Mouse (Mus musculus): ENCODE data around the gene Uts2b.

The Uts2b gene

GRCm38 (mm10) chr16:27370191-27370590 lies at the start of gene Uts2b:
Gene Uts2b (minus strand): TSS chr16:27370239.
- no peak for DNase-seq (ENCODE audit: low spot score in 2 of 2)

- DNase-seq (ENCODE audit: low spot score in 2 of 2), result no peak
These were observed 47.6 kb upstream of the Uts2b start for GRCm38 (mm10) chr16:27417632-27418031.

- no peak for DNase-seq (ENCODE audit: low spot score in 2 of 2)
These were observed 47.0 kb upstream of the Uts2b start for GRCm38 (mm10) chr16:27416937-27417584.

GRCm38 (mm10) chr16:27404107-27404506 lies 34.1 kb upstream of the Uts2b start:
- no peak for DNase-seq (ENCODE audit: low spot score in 2 of 2)

GRCm38 (mm10) chr16:27401579-27401978 lies 31.5 kb upstream of the Uts2b start:
- no peak for DNase-seq (ENCODE audit: low spot score in 2 of 2)

GRCm38 (mm10) chr16:27399719-27400253 lies 29.7 kb upstream of the Uts2b start:
- no peak for DNase-seq (ENCODE audit: low spot score in 2 of 2)

DNA sequence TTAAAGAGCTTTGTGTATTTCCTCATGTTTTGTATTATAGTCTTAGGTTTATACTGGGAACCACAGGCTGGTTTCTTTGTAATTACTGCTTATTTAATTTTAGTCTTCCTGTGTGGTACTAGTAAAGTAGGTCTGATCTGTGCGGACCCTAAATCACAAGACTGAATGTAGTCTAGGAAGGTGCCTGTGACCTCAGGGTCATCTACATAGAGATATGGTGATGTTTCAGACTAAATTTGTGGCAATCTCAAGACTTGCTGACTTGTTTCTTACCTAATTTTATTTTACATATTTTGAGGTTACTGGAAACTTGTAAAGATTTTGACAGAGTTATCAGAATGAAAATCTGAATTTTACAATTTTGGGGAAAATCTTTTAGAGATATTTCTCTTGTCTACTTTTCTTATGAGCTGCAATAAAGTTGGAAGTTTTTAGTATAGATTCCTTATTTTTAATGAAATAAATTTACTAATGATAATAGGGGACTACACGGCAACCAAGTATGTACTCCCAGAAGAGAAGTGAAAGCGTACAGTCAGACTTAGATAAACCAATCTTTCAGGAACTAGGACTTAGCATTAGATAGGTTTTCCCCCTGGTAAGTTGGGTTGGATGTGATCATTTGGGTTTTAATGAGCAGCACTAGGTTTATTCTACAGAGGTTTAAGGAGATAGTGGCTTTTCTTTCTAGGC lies 29.1 kb upstream of the Uts2b start:
- no peak for DNase-seq (ENCODE audit: low spot score in 2 of 2)

- no peak for DNase-seq (ENCODE audit: low spot score in 2 of 2)
These were observed 26.9 kb upstream of the Uts2b start for GRCm38 (mm10) chr16:27396951-27397350.

DNA sequence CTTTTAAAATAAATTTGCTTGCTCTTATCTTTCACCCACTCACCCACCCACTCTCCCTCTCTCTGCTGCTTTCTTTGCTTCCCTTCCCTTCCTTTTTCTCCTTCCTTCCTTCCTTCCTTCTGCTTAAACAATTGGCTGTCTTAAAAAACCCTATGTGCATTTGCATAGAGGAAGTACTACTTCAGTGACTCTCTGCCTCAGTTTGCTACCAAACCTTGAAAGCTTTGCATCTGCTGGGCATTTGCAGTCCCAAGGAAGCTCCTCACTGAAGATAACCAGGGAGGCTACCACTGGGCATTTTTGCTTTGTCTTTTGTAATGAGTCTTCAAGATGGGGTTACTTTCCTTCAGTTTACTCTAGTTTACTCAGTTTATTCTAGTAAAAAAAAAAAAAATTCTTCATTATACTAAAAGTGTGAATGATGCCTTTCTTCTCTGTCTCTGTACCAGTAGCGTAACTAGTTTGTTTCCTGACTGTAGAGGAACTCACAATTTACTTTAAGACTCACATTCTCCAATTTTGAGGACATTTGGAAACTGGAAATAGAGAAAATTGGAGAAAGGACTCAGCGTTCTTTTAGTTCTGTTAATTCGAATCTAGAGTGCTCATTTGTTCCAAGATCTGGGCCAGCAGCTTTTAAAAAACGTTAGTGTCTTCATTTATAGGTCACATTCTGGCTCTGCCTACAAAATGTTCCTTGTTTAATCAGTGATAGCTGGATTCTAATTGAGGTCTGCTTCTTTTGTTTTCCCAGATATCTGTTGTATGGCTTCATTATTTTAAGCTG lies 25.4 kb upstream of the Uts2b start:
- no peak for DNase-seq (ENCODE audit: low spot score in 2 of 2)

DNA sequence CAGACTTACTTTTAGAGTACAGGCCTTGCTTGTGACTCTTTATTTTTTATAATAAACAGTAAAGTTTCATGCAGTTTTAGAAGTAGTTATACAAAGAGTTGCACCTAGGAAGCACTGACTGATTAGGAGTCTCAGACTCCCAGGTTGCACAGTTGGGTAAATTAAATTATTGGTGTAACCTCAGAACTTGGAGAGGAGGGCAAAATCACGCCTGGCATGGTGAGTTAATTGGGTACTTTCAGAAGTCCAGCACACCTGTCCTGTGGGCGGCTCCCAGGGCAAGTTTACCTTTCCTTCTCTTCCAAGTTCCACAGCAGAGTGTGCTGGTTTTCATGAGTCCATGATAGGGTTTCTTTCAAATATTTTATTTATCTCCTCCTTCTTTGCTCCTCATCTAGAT lies 21.8 kb upstream of the Uts2b start:
- no peak for DNase-seq (ENCODE audit: low spot score in 2 of 2)

DNA sequence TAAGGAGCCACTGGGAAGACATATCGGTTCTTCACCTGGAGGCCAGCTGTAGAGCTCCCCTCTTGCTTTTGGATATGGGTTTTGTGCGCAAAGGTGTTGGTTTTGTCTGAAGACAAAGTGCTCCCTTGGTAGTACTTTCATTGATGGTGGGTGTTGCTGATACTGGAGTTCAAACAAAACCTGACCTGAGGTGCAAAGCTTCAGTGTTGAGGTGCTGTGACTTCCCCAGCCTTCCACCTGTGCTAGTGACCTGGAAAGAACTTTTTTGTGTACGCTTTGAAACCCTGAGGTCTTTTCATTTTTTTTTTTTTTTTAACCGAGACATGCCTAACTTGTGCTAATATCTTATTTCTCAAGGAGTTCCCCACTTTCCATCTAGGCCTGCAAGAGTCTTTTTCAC lies 20.3 kb upstream of the Uts2b start:
- DNase-seq (ENCODE audit: low spot score in 2 of 2), result no peak

DNA sequence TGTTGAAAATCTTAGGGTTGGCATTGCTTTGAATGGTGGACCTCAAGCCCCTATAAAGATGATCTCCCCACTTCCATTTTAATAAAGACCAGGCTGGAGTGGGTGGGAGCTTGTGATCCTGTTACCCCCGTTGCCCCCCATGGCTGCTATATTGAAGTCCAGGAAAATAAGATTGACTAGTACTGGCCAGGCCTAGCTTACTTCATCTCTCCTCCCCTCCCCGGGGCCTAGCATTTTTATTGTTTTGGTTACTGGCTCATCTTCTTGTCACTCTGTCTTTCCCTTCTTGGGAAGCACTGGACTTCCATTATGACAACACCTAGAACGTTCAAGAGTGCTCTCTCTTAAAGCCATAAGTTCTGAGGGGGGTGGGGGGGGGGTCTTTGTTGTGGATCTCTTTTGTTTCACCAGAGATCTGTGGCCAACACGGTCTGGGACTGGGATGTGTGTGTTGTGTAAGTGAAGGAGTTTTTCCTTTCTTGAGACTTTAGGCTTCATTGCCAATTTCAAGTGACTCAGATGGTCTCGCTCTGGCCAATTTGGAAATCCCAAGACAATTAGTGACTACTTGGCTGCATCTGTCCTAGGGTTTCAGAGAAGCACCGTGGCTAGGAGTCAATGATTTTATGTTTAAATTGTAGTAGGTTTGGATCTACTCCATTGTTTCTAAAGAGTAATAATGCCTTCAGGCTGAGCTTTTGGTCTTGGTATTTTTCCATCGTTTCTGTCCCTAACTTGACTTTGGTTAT lies 19.7 kb upstream of the Uts2b start:
- no peak for DNase-seq (ENCODE audit: low spot score in 2 of 2)

GRCm38 (mm10) chr16:27388761-27389451 lies 18.9 kb upstream of the Uts2b start, which contains the start of gene Ccdc50:
Gene Ccdc50 (plus strand): TSS chr16:27388869.
- DNase-seq (ENCODE audit: low spot score in 2 of 2), result peak; percentile 26 to 53

DNA sequence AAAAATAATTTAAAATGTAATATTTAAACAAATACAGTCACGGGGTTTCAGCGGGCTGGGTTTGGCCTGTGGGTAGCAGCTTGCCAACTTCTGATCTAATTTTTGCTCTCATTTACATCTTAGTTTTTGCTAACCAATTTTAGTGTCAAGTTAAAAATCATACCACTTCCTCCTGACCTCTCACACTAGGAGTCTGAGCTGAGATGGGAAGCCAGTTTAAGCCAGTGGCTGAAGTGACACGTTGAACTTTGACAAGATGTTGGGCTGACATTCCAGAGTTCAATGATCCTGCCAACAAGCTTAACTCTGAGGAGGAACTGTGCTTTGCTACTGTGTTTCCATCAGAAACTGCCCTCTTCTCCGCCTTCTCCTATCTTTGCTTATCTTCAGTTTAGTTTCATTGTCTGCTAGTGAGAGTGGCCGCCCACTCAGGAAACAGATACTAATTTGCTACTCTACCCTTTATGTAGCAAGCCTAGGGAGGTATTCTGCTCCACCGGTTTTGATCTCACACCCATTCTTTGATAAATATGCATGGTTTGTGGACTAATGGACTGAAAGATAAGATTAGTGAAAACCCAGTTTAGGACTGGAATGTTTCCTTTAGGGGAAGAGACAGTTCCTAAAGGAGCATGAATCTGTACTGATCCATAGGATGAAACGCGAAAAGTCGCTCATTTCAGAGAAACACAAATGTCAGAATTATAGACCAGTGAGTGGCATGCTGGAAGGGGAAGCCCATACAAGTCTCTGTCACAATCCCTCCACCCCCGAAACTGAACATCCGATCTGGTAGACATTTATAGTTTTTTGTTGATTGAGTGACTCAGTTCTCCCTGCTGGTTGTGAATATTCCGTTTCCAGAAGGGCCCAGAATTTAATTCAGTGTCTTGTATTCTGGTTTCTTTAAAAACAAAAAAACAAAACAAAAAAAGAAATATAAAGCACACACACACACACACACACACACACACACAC lies 17.9 kb upstream of the Uts2b start:
- peak in 1 of 2 experiments; percentile 2 for DNase-seq (ENCODE audit: low spot score in 2 of 2)

DNA sequence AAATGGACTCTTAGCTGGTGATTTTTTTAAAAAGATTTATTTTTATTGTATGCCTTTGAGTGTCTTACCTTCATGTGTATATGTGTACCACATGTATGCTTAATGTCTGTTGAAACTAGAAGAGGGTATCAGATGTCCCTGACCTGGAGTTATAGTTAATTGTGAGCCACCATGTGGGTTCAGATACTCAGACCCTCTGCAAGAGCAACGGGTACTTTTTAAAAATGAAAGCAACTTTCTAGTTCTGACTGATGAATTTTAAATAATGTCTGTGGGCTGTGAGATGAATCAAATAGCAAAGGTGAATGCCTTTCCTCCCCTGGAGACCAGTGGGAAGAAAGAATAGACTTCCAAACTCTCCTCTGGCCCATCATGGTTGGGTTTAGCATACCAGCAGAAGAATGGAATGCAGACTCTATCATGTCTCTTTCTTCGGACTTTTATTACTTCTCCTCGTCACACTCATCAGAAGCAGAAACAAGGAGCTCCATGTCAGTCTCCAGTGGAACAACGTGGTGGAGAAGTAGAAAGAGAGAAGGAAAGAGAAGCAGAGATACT lies 16.9 kb upstream of the Uts2b start:
- no peak for DNase-seq (ENCODE audit: low spot score in 2 of 2)

DNA sequence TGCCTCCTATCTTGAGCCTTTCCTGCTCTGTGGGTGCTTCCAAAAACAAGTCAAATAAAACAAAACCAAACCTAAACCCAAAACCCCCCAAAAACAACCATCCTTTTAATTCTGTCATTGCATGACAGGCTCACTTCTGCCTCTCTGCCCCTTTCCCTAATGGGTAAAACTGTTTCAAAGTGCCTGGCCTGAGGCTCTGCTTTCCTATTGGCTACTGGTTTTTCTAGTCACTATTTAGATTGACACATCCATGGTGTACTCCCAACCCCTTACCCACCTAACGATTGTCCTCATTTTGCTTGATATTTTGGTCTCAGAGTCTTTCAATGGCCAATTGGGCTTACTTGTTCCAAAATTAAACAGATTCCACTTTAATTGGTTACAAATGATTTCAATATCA lies 15.6 kb upstream of the Uts2b start:
- DNase-seq (ENCODE audit: low spot score in 2 of 2), result no peak

GRCm38 (mm10) chr16:27384893-27385603 lies 15.0 kb upstream of the Uts2b start:
- no peak for DNase-seq (ENCODE audit: low spot score in 2 of 2)

- no peak for DNase-seq (ENCODE audit: low spot score in 2 of 2)
These were observed 12.2 kb upstream of the Uts2b start for GRCm38 (mm10) chr16:27382217-27382616.

GRCm38 (mm10) chr16:27376556-27376955 lies 6.5 kb upstream of the Uts2b start:
- DNase-seq (ENCODE audit: low spot score in 2 of 2), result no peak

Measured in spleen, postnatal 14 days (tissue).